In genomic region chr15:9113556-9113955, GRCm38 (mm10) we compare ENCODE assay signal across 28 mouse cellular contexts. TPM values are rescaled to one million over a fixed set of nuclear protein-coding genes. Genes with fewer than 3 reads are reported as not detected.
DNase-seq lines count a peak whose midpoint lies in the region; ATAC-seq and TF ChIP-seq lines count a peak whose summit lies in the region.
"Had no signal": no experiment of that assay in that cellular context is flagged by ENCODE, and none has a peak within 500 bp of the region (broad histone marks: within the 10 kb centered on the region; RNA-seq: fewer than 3 reads in every experiment).

No protein-coding gene starts in this region.

- H3K36me3 ChIP-seq in forebrain, embryonic 14.5 days (ENCODE audit: control insufficient read depth, insufficient read depth, low read length), result peaks cover 77% of the 10 kb centered on the region
- peaks cover 69% of the 10 kb centered on the region for H3K36me3 ChIP-seq in forebrain, embryonic 13.5 days (ENCODE audit: poor library complexity, severe bottlenecking)
- H3K36me3 ChIP-seq in lung, embryonic 14.5 days (ENCODE audit: insufficient read depth), result peaks cover 74% of the 10 kb centered on the region
- H3K36me3 ChIP-seq in liver, embryonic 12.5 days, result peaks cover 93% of the 10 kb centered on the region
- H3K36me3 ChIP-seq in liver, postnatal 0 days (replicated peaks; ENCODE audit: insufficient read depth, low read length), result peaks cover 46% of the 10 kb centered on the region

- H3K9me3 ChIP-seq in forebrain, embryonic 14.5 days (replicated peaks; ENCODE audit: control insufficient read depth, low read length), result no peaks in the 10 kb centered on the region
- H3K9me3 ChIP-seq in forebrain, embryonic 13.5 days (replicated peaks), result no peaks in the 10 kb centered on the region
- H3K9me3 ChIP-seq in lung, embryonic 14.5 days (ENCODE audit: low read depth, low read length), result no peaks in the 10 kb centered on the region
- H3K9me3 ChIP-seq in liver, embryonic 12.5 days (replicated peaks), result no peaks in the 10 kb centered on the region
- no peaks in the 10 kb centered on the region for H3K9me3 ChIP-seq in liver, postnatal 0 days (ENCODE audit: low read length)
- H3K9me3 ChIP-seq: forebrain, embryonic 15.5 days; heart, embryonic 12.5 days; limb, embryonic 12.5 days; lung, embryonic 15.5 days; megakaryocyte, embryonic 14.5 days; midbrain, embryonic 13.5 days had no signal

- TF ChIP-seq EP300 in liver, postnatal 0 days (IDR thresholded peaks at IDR 0.05; ENCODE audit: low read depth), result no peak

- intact Hi-C loops in left cerebral cortex, postnatal 25 days (cut with DNase I), result no loop called here

- H3K27ac ChIP-seq in forebrain, embryonic 14.5 days (ENCODE audit: low read depth, low read length), result no peak overlapping the region
- no peak overlapping the region for H3K27ac ChIP-seq in forebrain, embryonic 13.5 days
- no peak overlapping the region for H3K27ac ChIP-seq in lung, embryonic 14.5 days (ENCODE audit: low read depth)
- H3K27ac ChIP-seq in liver, embryonic 12.5 days, result peak overlapping the region; percentile 32; the same call in 1 of the 2 replicates
- H3K27ac ChIP-seq in liver, postnatal 0 days (ENCODE audit: low read depth), result peak overlapping the region; percentile 71
- H3K27ac ChIP-seq: forebrain, embryonic 15.5 days; hindbrain, embryonic 14.5 days; limb, embryonic 12.5 days; lung, embryonic 15.5 days; midbrain, embryonic 13.5 days had no signal

- H3K4me3 ChIP-seq in forebrain, embryonic 14.5 days (ENCODE audit: low read depth, low read length), result no peak overlapping the region
- no peak overlapping the region for H3K4me3 ChIP-seq in forebrain, embryonic 13.5 days
- H3K4me3 ChIP-seq in lung, embryonic 14.5 days (ENCODE audit: low read depth, low read length), result no peak overlapping the region
- H3K4me3 ChIP-seq in liver, embryonic 12.5 days, result no peak overlapping the region
- H3K4me3 ChIP-seq in liver, postnatal 0 days (ENCODE audit: low read depth, low read length), result no peak overlapping the region
- H3K4me3 ChIP-seq: forebrain, embryonic 15.5 days; heart, embryonic 12.5 days; limb, embryonic 12.5 days; lung, embryonic 15.5 days; megakaryocyte, embryonic 14.5 days; midbrain, embryonic 13.5 days had no signal

- H3K4me2 ChIP-seq in forebrain, embryonic 14.5 days (ENCODE audit: low read length), result no peak overlapping the region
- no peak overlapping the region for H3K4me2 ChIP-seq in forebrain, embryonic 13.5 days
- H3K4me2 ChIP-seq in lung, embryonic 14.5 days, result no peak overlapping the region
- no peak overlapping the region for H3K4me2 ChIP-seq in liver, embryonic 12.5 days
- peak overlapping the region; percentile 24; the same call in 1 of the 2 replicates for H3K4me2 ChIP-seq in liver, postnatal 0 days (ENCODE audit: low read depth, low read length)
- H3K4me2 ChIP-seq: forebrain, embryonic 15.5 days; heart, embryonic 12.5 days; hindbrain, embryonic 14.5 days; limb, embryonic 12.5 days; lung, embryonic 15.5 days; midbrain, embryonic 13.5 days had no signal

- H3K4me1 ChIP-seq in forebrain, embryonic 14.5 days (ENCODE audit: control insufficient read depth, insufficient read depth, low read length), result no peaks in the 10 kb centered on the region
- H3K4me1 ChIP-seq in forebrain, embryonic 13.5 days, result no peaks in the 10 kb centered on the region
- no peaks in the 10 kb centered on the region for H3K4me1 ChIP-seq in lung, embryonic 14.5 days (ENCODE audit: insufficient read depth)
- 0 out of 2 replicates have a peak, but pooled peaks cover 7% of the 10 kb centered on the region for H3K4me1 ChIP-seq in liver, embryonic 12.5 days
- peaks cover 4% of the 10 kb centered on the region for H3K4me1 ChIP-seq in liver, postnatal 0 days (ENCODE audit: insufficient read depth)
- H3K4me1 ChIP-seq: forebrain, embryonic 15.5 days; limb, embryonic 12.5 days; lung, embryonic 15.5 days; megakaryocyte, embryonic 14.5 days; midbrain, embryonic 13.5 days had no signal

- DNase-seq in forebrain, embryonic 14.5 days (ENCODE audit: low spot score), result peak; percentile 33
- peak; percentile 83 for DNase-seq in lung, embryonic 14.5 days
- no peak for DNase-seq in lung, adult 18-20 months
- no peak for DNase-seq in liver, postnatal 0 days
- no peak for DNase-seq in left cerebral cortex, postnatal 25 days (ENCODE audit: low spot score in 2 of 2)
- DNase-seq: adrenal gland, postnatal 25 days; B cell, adult 2 months; cerebellum, adult 18-20 months; cerebellum, postnatal 10 days; gastrocnemius, postnatal 36 days; heart, adult 18-20 months; heart, postnatal 4 days; kidney, adult 9 months; kidney, postnatal 10 days; layer of hippocampus, postnatal 36 days; lung, postnatal 4 days; thymus, adult 2 months; thymus, postnatal 36 days had no signal

- ATAC-seq in forebrain, embryonic 14.5 days, result no peak
- no peak for ATAC-seq in forebrain, embryonic 13.5 days
- ATAC-seq in lung, embryonic 14.5 days (ENCODE audit: insufficient read depth), result 0 out of 2 replicates have a peak, but pooled peaks have one; percentile 28
- ATAC-seq in liver, embryonic 12.5 days, result no peak
- no peak for ATAC-seq in liver, postnatal 0 days
- ATAC-seq: forebrain, embryonic 15.5 days; inflammation-experienced regulatory T-cells, adult 6 months; midbrain, embryonic 13.5 days had no signal

- H3K27me3 ChIP-seq in forebrain, embryonic 14.5 days (replicated peaks; ENCODE audit: control insufficient read depth, insufficient read depth, low read length), result no peaks in the 10 kb centered on the region
- H3K27me3 ChIP-seq in forebrain, embryonic 13.5 days, result no peaks in the 10 kb centered on the region
- no peaks in the 10 kb centered on the region for H3K27me3 ChIP-seq in lung, embryonic 14.5 days (ENCODE audit: insufficient read depth, low read length)
- H3K27me3 ChIP-seq in liver, embryonic 12.5 days (replicated peaks), result no peaks in the 10 kb centered on the region
- H3K27me3 ChIP-seq in liver, postnatal 0 days (ENCODE audit: insufficient read depth, low read length), result no peaks in the 10 kb centered on the region
- H3K27me3 ChIP-seq: forebrain, embryonic 15.5 days; heart, embryonic 12.5 days; limb, embryonic 12.5 days; lung, embryonic 15.5 days; megakaryocyte, embryonic 14.5 days; midbrain, embryonic 13.5 days had no signal

- WGBS in forebrain, embryonic 14.5 days, result 85% methylated on average over 9 of the region's 9 CpGs
- WGBS in forebrain, embryonic 13.5 days, result 88% methylated on average over 9 of the region's 9 CpGs
- WGBS in lung, embryonic 14.5 days, result 61% methylated on average over 9 of the region's 9 CpGs
- WGBS in liver, embryonic 12.5 days (ENCODE audit: insufficient replicate concordance), result 82% methylated on average over 9 of the region's 9 CpGs
- WGBS in liver, postnatal 0 days (ENCODE audit: insufficient replicate concordance), result 65% methylated on average over 9 of the region's 9 CpGs

- H3K9ac ChIP-seq in forebrain, embryonic 14.5 days (ENCODE audit: low read length), result no peak overlapping the region
- H3K9ac ChIP-seq in forebrain, embryonic 13.5 days, result no peak overlapping the region
- no peak overlapping the region for H3K9ac ChIP-seq in lung, embryonic 14.5 days
- no peak overlapping the region for H3K9ac ChIP-seq in liver, embryonic 12.5 days
- H3K9ac ChIP-seq in liver, postnatal 0 days (replicated peaks), result no peak overlapping the region
- H3K9ac ChIP-seq: forebrain, embryonic 15.5 days; heart, embryonic 12.5 days; hindbrain, embryonic 14.5 days; limb, embryonic 12.5 days; lung, embryonic 15.5 days; midbrain, embryonic 13.5 days had no signal

- TF ChIP-seq CTCF in lung, embryonic 14.5 days (IDR thresholded peaks at IDR 0.05; ENCODE audit: low read depth), result no peak
- no peak for TF ChIP-seq CTCF in liver, postnatal 0 days (IDR thresholded peaks at IDR 0.05; ENCODE audit: low read depth)

RNA-seq across cellular contexts. Expression of gene Lmbrd2, which starts 26.8 kb away (rescaled TPM):
- polyA plus RNA-seq in forebrain, embryonic 14.5 days (2014; fragmentation: Nextera tagmentation; extraction: Ambion mirVana), result 5.0 and 7.3 TPM in 2 replicates
- 2.9 and 3.9 TPM in 2 replicates for polyA plus RNA-seq in forebrain, embryonic 13.5 days (2015; fragmentation: Nextera tagmentation; extraction: Ambion mirVana)
- polyA plus RNA-seq in lung, embryonic 14.5 days (2014; fragmentation: Nextera tagmentation; extraction: Ambion mirVana), result 3.4 and 3.5 TPM in 2 replicates
- 1.4 and 2.2 TPM in 2 replicates for polyA plus RNA-seq in liver, embryonic 12.5 days (2016; fragmentation: Nextera tagmentation; extraction: Ambion mirVana)
- polyA plus RNA-seq in liver, postnatal 0 days (2015; fragmentation: Nextera tagmentation; extraction: Ambion mirVana), result 1.5 and 1.8 TPM in 2 replicates
- total RNA-seq in left cerebral cortex, postnatal 25 days (2021), result 10 to 100 TPM; 67.1 to 71.3 TPM

RNA-seq across cellular contexts. Expression of gene Skp2, which starts 41.7 kb away (rescaled TPM):
- 49.2 and 55.7 TPM in 2 replicates for polyA plus RNA-seq in forebrain, embryonic 14.5 days (2014; fragmentation: Nextera tagmentation; extraction: Ambion mirVana)
- polyA plus RNA-seq in forebrain, embryonic 13.5 days (2015; fragmentation: Nextera tagmentation; extraction: Ambion mirVana), result 72.0 and 79.1 TPM in 2 replicates
- polyA plus RNA-seq in lung, embryonic 14.5 days (2014; fragmentation: Nextera tagmentation; extraction: Ambion mirVana), result 102 and 106 TPM in 2 replicates
- polyA plus RNA-seq in liver, embryonic 12.5 days (2016; fragmentation: Nextera tagmentation; extraction: Ambion mirVana), result 43.0 and 43.2 TPM in 2 replicates
- polyA plus RNA-seq in liver, postnatal 0 days (2015; fragmentation: Nextera tagmentation; extraction: Ambion mirVana), result 6.0 and 6.4 TPM in 2 replicates
- total RNA-seq in left cerebral cortex, postnatal 25 days (2021), result 1 to 10 TPM; 4.9 to 5.5 TPM

RNA-seq across cellular contexts. Expression of gene Nadk2, which starts 42.5 kb away (rescaled TPM):
- 23.4 TPM in 2 replicates for polyA plus RNA-seq in forebrain, embryonic 14.5 days (2014; fragmentation: Nextera tagmentation; extraction: Ambion mirVana)
- 23.0 and 24.4 TPM in 2 replicates for polyA plus RNA-seq in forebrain, embryonic 13.5 days (2015; fragmentation: Nextera tagmentation; extraction: Ambion mirVana)
- 38.6 and 42.1 TPM in 2 replicates for polyA plus RNA-seq in lung, embryonic 14.5 days (2014; fragmentation: Nextera tagmentation; extraction: Ambion mirVana)
- 139 and 143 TPM in 2 replicates for polyA plus RNA-seq in liver, embryonic 12.5 days (2016; fragmentation: Nextera tagmentation; extraction: Ambion mirVana)
- 57.6 and 59.0 TPM in 2 replicates for polyA plus RNA-seq in liver, postnatal 0 days (2015; fragmentation: Nextera tagmentation; extraction: Ambion mirVana)
- 10 to 100 TPM; 44.7 TPM for total RNA-seq in left cerebral cortex, postnatal 25 days (2021)

Comparison
In these comparisons a context has a peak if more than half of its experiments do, and no peak if none do; other contexts are left out.
1. DNase-seq: peak in forebrain, embryonic 14.5 days (single experiment) and lung, embryonic 14.5 days (single experiment); none in lung, adult 18-20 months (0 of 2), liver, postnatal 0 days (single experiment) and left cerebral cortex, postnatal 25 days (0 of 2).
2. H3K27ac ChIP-seq: peak in liver, embryonic 12.5 days (single experiment) and liver, postnatal 0 days (single experiment); none in forebrain, embryonic 14.5 days (single experiment), forebrain, embryonic 13.5 days (single experiment) and lung, embryonic 14.5 days (single experiment).